Mouse (Mus musculus) cerebellum, adult 2 months (tissue): ENCODE data around the gene Ccni.

Experiments used
- CTCF ChIP-seq: fragments of 200-500 bp; IDR thresholded peaks from 2 replicates; pipeline ENCODE4 v1.5.1; 2011; ENCODE audit warnings: low read depth, mild to moderate bottlenecking, control low read depth, low read length, moderate library complexity, borderline replicate concordance; ENCODE audit not compliant: insufficient read depth
- POLR2A ChIP-seq: fragments of 200-500 bp; IDR thresholded peaks from 2 replicates; pipeline ENCODE4 v1.6.1; 2011; ENCODE audit warnings: low read length, control low read depth, borderline replicate concordance; ENCODE audit not compliant: insufficient read depth

DNA sequence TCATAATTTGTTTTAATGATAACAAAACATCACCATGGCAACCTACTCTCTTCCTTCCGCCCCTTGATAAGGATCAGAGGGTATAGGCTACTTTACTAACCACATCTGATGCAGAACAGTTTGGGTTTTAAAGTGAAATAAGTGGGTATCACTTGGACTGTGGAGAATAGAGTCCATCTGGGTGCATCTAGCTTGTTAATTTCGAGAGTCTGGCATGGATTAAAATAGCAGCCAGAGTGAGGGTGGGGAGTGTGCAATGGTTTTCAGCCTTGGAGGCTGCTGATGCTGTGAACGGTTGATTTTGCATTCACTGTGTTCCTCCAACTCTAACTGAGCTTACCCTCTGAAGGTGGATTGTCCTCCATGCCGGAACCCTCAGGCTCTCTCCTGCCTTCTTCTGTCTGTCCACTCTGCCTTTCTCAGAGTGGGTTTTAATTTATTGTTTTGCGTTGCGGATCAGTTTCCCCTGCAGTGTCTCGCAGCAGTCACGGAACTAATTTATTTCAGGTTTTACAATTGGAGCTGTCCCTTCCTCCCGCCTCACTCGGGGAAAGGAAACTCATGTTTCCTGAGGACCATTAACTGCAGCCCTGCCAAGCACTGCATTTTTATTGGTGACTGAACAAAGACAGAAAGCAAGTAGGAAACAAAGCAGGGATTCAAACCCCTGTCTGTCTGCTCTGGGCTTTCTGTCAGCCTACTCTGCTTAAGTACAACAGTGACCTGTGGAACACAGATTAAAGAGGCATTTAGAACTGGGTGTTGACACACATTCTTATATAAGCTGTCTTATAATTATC is 72.7 kb downstream of the Ccni start:
- TF ChIP-seq POLR2A: no peak
- no peak for TF ChIP-seq CTCF
